Mouse (Mus musculus) limb, embryonic 14.5 days (tissue): ENCODE results near the gene Gdpd5. TPM values are rescaled to one million over a fixed set of nuclear protein-coding genes. Genes with fewer than 3 reads are reported as not detected.
"Not testable (repeated sequence)": the region's sequence is repeated elsewhere in the genome, so short reads cannot be mapped to it uniquely, and the experiment has no call there.

Experiments
- ATAC-seq: fragments of 200-750 bp; cut with Nextera tagmentation; 2 replicates; pipeline ENCODE4 v1.8.0; 2017; ENCODE audit warnings: low read depth, moderate number of reproducible peaks, moderate TSS enrichment; ENCODE audit not compliant: low FRiP score
- DNase-seq: peaks from one replicate; pipeline ENCODE4 v3.0.0-alpha.2; 2015; ENCODE audit warnings: low spot score
- H3K27ac ChIP-seq: fragments of 300-500 bp; sonication (generic); replicated peaks from 2 replicates; pipeline ENCODE4 v1.5.1; 2014; ENCODE audit warnings: low read depth, mild to moderate bottlenecking, low read length, moderate library complexity, mixed read lengths
- H3K27me3 ChIP-seq: fragments of 300-500 bp; sonication (generic); 2 replicates; pipeline ENCODE4 v1.6.1; 2014; ENCODE audit warnings: low read length, mixed read lengths; ENCODE audit not compliant: control insufficient read depth, insufficient read depth
- H3K36me3 ChIP-seq: fragments of 300-500 bp; sonication (generic); 2 replicates; pipeline ENCODE4 v1.6.1; 2014; ENCODE audit warnings: mild to moderate bottlenecking, low read length, moderate library complexity, mixed read lengths; ENCODE audit not compliant: control insufficient read depth, insufficient read depth
- H3K4me1 ChIP-seq: fragments of 300-500 bp; sonication (generic); 2 replicates; pipeline ENCODE4 v1.6.1; 2014; ENCODE audit warnings: antibody characterized with exemption, low read length, mixed read lengths; ENCODE audit not compliant: control insufficient read depth, insufficient read depth
- H3K4me2 ChIP-seq: fragments of 300-500 bp; sonication (generic); replicated peaks from 2 replicates; pipeline ENCODE4 v1.6.1; 2014; ENCODE audit warnings: low read depth, mild to moderate bottlenecking, low read length, moderate library complexity; ENCODE audit not compliant: severe bottlenecking
- H3K4me3 ChIP-seq: fragments of 300-500 bp; sonication (generic); replicated peaks from 2 replicates; pipeline ENCODE4 v1.5.1; 2014; ENCODE audit warnings: low read length
- H3K9ac ChIP-seq: fragments of 300-500 bp; sonication (generic); 2 replicates; pipeline ENCODE4 v1.6.1; 2014; ENCODE audit warnings: mild to moderate bottlenecking, low read depth, low read length, moderate library complexity; ENCODE audit not compliant: severe bottlenecking
- H3K9me3 ChIP-seq: fragments of 300-500 bp; sonication (generic); 2 replicates; pipeline ENCODE4 v1.6.1; 2016; ENCODE audit warnings: low read length; ENCODE audit not compliant: control insufficient read depth
- POLR2A ChIP-seq: fragments of 200-500 bp; IDR thresholded peaks from 2 replicates; pipeline ENCODE4 v1.8.0; 2012; ENCODE audit warnings: inconsistent platforms, mild to moderate bottlenecking, moderate library complexity, borderline replicate concordance; ENCODE audit not compliant: insufficient read depth, insufficient read length; ENCODE audit errors: extremely low read depth
- WGBS: fragments of 180-500 bp; shearing (Covaris S2); extraction: QIAGEN DNeasy Blood & Tissue Kit; methylation state at CpG from one replicate; pipeline ENCODE4 v1.1.7; 2014; 5-methylcytosine and 5-hydroxymethylcytosine counted together
- polyA plus RNA-seq, 2 experiments: library from polyadenylated mRNA; depleted of rRNA in 1 of 2; stranded (reverse) in 1 of 2; unstranded in 1 of 2; fragments of >200 nt; fragmentation: Nextera tagmentation in 1 of 2; extraction: Ambion mirVana in 1 of 2; gene quantifications; 2 replicates each; pipeline versions ENCODE4 v1.2.1 to v1.2.3; 2012 to 2014

Gdpd5 gene
- polyA plus RNA-seq, 2 experiments, result 11.8 to 14.5 TPM

GRCm38 (mm10) chr7:99500201-99500600 is 119.0 kb downstream of the Gdpd5 start:
- TF ChIP-seq POLR2A, result no peak
- H3K27me3 ChIP-seq, result no peaks in the 10 kb centered on the region
- WGBS, result 6% methylated on average over 8 of the region's 8 CpGs
- H3K4me1 ChIP-seq, result no peaks in the 10 kb centered on the region
- peak; percentile 91 for DNase-seq
- H3K4me3 ChIP-seq, result no peak overlapping the region
- H3K27ac ChIP-seq, result no peak overlapping the region
- no peaks in the 10 kb centered on the region for H3K36me3 ChIP-seq
- H3K4me2 ChIP-seq, result no peak overlapping the region
- ATAC-seq, result peak; percentile 89
- no peak overlapping the region for H3K9ac ChIP-seq
- H3K9me3 ChIP-seq, result no peaks in the 10 kb centered on the region

- Histone ChIP-seq H3K36me3 (no peaks in the 10 kb centered on the region), H3K4me1 (no peaks in the 10 kb centered on the region), H3K4me2 (no peak overlapping the region), H3K4me3 (no peak overlapping the region), H3K9ac (no peak overlapping the region), H3K9me3 (no peaks in the 10 kb centered on the region), H3K27me3 (no peaks in the 10 kb centered on the region), H3K27ac (no peak overlapping the region)
- DNase-seq (no peak), ATAC-seq (no peak)
- TF ChIP-seq POLR2A, result no peak
- 28% methylated on average over 5 of the region's 5 CpGs for WGBS
Observed at GRCm38 (mm10) chr7:99500655-99501054, 119.4 kb downstream of the Gdpd5 start.

GRCm38 (mm10) chr7:99501148-99501547 is 119.9 kb downstream of the Gdpd5 start:
- H3K4me1 ChIP-seq, result no peaks in the 10 kb centered on the region
- 47% methylated on average over 1 of the region's 1 CpGs for WGBS
- H3K9ac ChIP-seq, result no peak overlapping the region
- H3K36me3 ChIP-seq, result no peaks in the 10 kb centered on the region
- no peak for ATAC-seq
- TF ChIP-seq POLR2A, result no peak
- no peak overlapping the region for H3K4me3 ChIP-seq
- H3K27me3 ChIP-seq, result no peaks in the 10 kb centered on the region
- no peak overlapping the region for H3K4me2 ChIP-seq
- H3K9me3 ChIP-seq, result no peaks in the 10 kb centered on the region
- DNase-seq, result no peak
- no peak overlapping the region for H3K27ac ChIP-seq

- H3K4me2 ChIP-seq, result no peak overlapping the region
- H3K36me3 ChIP-seq, result no peaks in the 10 kb centered on the region
- ATAC-seq (no peak), DNase-seq (no peak)
- TF ChIP-seq POLR2A, result no peak
- H3K4me3 ChIP-seq, result no peak overlapping the region
- H3K4me1 ChIP-seq, result no peaks in the 10 kb centered on the region
- no peaks in the 10 kb centered on the region for H3K9me3 ChIP-seq
- H3K27ac ChIP-seq, result no peak overlapping the region
- no peaks in the 10 kb centered on the region for H3K27me3 ChIP-seq
- H3K9ac ChIP-seq, result no peak overlapping the region
Observed at GRCm38 (mm10) chr7:99504556-99504955, 123.3 kb downstream of the Gdpd5 start.

- not testable (repeated sequence) for DNase-seq, H3K4me1 ChIP-seq, H3K9ac ChIP-seq, H3K36me3 ChIP-seq, ATAC-seq, H3K27me3 ChIP-seq, H3K4me2 ChIP-seq, H3K4me3 ChIP-seq, H3K9me3 ChIP-seq, H3K27ac ChIP-seq
- 34% methylated on average over 2 of the region's 2 CpGs for WGBS
Observed at GRCm38 (mm10) chr7:99508187-99508586, 127.0 kb downstream of the Gdpd5 start.

GRCm38 (mm10) chr7:99510087-99510501 is 128.9 kb downstream of the Gdpd5 start:
- H3K4me3 ChIP-seq, result no peak overlapping the region
- WGBS, result 14% methylated on average over 8 of the region's 8 CpGs
- H3K9ac ChIP-seq, result no peak overlapping the region
- ATAC-seq, result no peak
- H3K4me2 ChIP-seq, result no peak overlapping the region
- no peaks in the 10 kb centered on the region for H3K36me3 ChIP-seq
- H3K9me3 ChIP-seq, result no peaks in the 10 kb centered on the region
- H3K27ac ChIP-seq, result no peak overlapping the region
- H3K27me3 ChIP-seq, result no peaks in the 10 kb centered on the region
- TF ChIP-seq POLR2A, result no peak
- DNase-seq, result no peak
- no peaks in the 10 kb centered on the region for H3K4me1 ChIP-seq

Other genes with a start within 250 kb of the Gdpd5 start
- 9.1 and 9.8 TPM in 2 replicates for gene Uvrag, start 240.3 kb upstream of the Gdpd5 start, polyA plus RNA-seq (2012; rRNA removed)
- 16.2 and 19.4 TPM in 2 replicates for gene Uvrag, start 240.3 kb upstream of the Gdpd5 start, polyA plus RNA-seq (2014; fragmentation: Nextera tagmentation; extraction: Ambion mirVana)
- gene Dgat2, start 198.7 kb upstream of the Gdpd5 start, polyA plus RNA-seq (2012; rRNA removed), result 23.0 and 23.5 TPM in 2 replicates
- 34.8 and 42.3 TPM in 2 replicates for gene Dgat2, start 198.7 kb upstream of the Gdpd5 start, polyA plus RNA-seq (2014; fragmentation: Nextera tagmentation; extraction: Ambion mirVana)
- gene Mogat2, start 142.8 kb upstream of the Gdpd5 start, polyA plus RNA-seq (2012; rRNA removed), result 2.2 and 3.6 TPM in 2 replicates
- gene Mogat2, start 142.8 kb upstream of the Gdpd5 start, polyA plus RNA-seq (2014; fragmentation: Nextera tagmentation; extraction: Ambion mirVana), result 4.5 and 5.1 TPM in 2 replicates
- gene Map6, start 114.0 kb upstream of the Gdpd5 start, polyA plus RNA-seq (2012; rRNA removed), result 3.5 and 3.6 TPM in 2 replicates
- 6.3 and 6.4 TPM in 2 replicates for gene Map6, start 114.0 kb upstream of the Gdpd5 start, polyA plus RNA-seq (2014; fragmentation: Nextera tagmentation; extraction: Ambion mirVana)
- 1,525 and 1,858 TPM in 2 replicates for gene Serpinh1, start 28.2 kb upstream of the Gdpd5 start, polyA plus RNA-seq (2012; rRNA removed)
- gene Serpinh1, start 28.2 kb upstream of the Gdpd5 start, polyA plus RNA-seq (2014; fragmentation: Nextera tagmentation; extraction: Ambion mirVana), result 790 and 834 TPM in 2 replicates
- 1.3 and 1.5 TPM in 2 replicates for gene Klhl35, start 84.6 kb downstream of the Gdpd5 start, polyA plus RNA-seq (2012; rRNA removed)
- 1.5 and 1.8 TPM in 2 replicates for gene Klhl35, start 84.6 kb downstream of the Gdpd5 start, polyA plus RNA-seq (2014; fragmentation: Nextera tagmentation; extraction: Ambion mirVana)
- 1,060 and 1,221 TPM in 2 replicates for gene Rps3, start 102.3 kb downstream of the Gdpd5 start, polyA plus RNA-seq (2012; rRNA removed)
- 903 and 945 TPM in 2 replicates for gene Rps3, start 102.3 kb downstream of the Gdpd5 start, polyA plus RNA-seq (2014; fragmentation: Nextera tagmentation; extraction: Ambion mirVana)
- gene Arrb1, start 154.1 kb downstream of the Gdpd5 start, polyA plus RNA-seq (2012; rRNA removed), result 26.3 and 26.8 TPM in 2 replicates
- 3.5 and 4.2 TPM in 2 replicates for gene Arrb1, start 154.1 kb downstream of the Gdpd5 start, polyA plus RNA-seq (2014; fragmentation: Nextera tagmentation; extraction: Ambion mirVana)
- gene Tpbgl, start 245.7 kb downstream of the Gdpd5 start, polyA plus RNA-seq (2012; rRNA removed), result 0.73 and 0.86 TPM in 2 replicates
- gene Tpbgl, start 245.7 kb downstream of the Gdpd5 start, polyA plus RNA-seq (2014; fragmentation: Nextera tagmentation; extraction: Ambion mirVana), result 0.45 and 0.48 TPM in 2 replicates